Mouse (Mus musculus) lung, postnatal 14 days (tissue): ENCODE results near the gene Sptbn1.

Experiments
- DNase-seq: peaks from one replicate; pipeline ENCODE4 v3.0.0; 2021

Gene Sptbn1

GRCm38 (mm10) chr11:30210100-30210811, 57.7 kb downstream of the Sptbn1 start:
- DNase-seq, result no peak

- DNase-seq, result no peak
Observed at GRCm38 (mm10) chr11:30209495-30209894, 58.5 kb downstream of the Sptbn1 start.

GRCm38 (mm10) chr11:30204398-30204797, 63.6 kb downstream of the Sptbn1 start:
- no peak for DNase-seq

- no peak for DNase-seq
Observed at GRCm38 (mm10) chr11:30200391-30200790, 67.6 kb downstream of the Sptbn1 start.

GRCm38 (mm10) chr11:30198091-30198675, 69.8 kb downstream of the Sptbn1 start:
- DNase-seq, result peak; percentile 62

- peak; percentile 70 for DNase-seq
Observed at GRCm38 (mm10) chr11:30197564-30198090, 70.3 kb downstream of the Sptbn1 start.

GRCm38 (mm10) chr11:30196368-30197070, 71.5 kb downstream of the Sptbn1 start:
- DNase-seq, result no peak

- DNase-seq, result no peak
Observed at GRCm38 (mm10) chr11:30195756-30196155, 72.2 kb downstream of the Sptbn1 start.

- DNase-seq, result no peak
Observed at GRCm38 (mm10) chr11:30194800-30195199, 73.2 kb downstream of the Sptbn1 start.

GRCm38 (mm10) chr11:30190959-30191358, 77.0 kb downstream of the Sptbn1 start:
- DNase-seq, result no peak

GRCm38 (mm10) chr11:30190119-30190518, 77.9 kb downstream of the Sptbn1 start:
- no peak for DNase-seq

GRCm38 (mm10) chr11:30186902-30187470, 81.0 kb downstream of the Sptbn1 start:
- no peak for DNase-seq

- DNase-seq, result no peak
Observed at GRCm38 (mm10) chr11:30184527-30184926, 83.4 kb downstream of the Sptbn1 start.

GRCm38 (mm10) chr11:30182716-30183411, 85.1 kb downstream of the Sptbn1 start:
- DNase-seq, result no peak

- no peak for DNase-seq
Observed at GRCm38 (mm10) chr11:30178193-30178592, 89.8 kb downstream of the Sptbn1 start.

- DNase-seq, result no peak
Observed at GRCm38 (mm10) chr11:30177145-30177840, 90.7 kb downstream of the Sptbn1 start.

- DNase-seq, result no peak
Observed at GRCm38 (mm10) chr11:30176111-30176510, 91.9 kb downstream of the Sptbn1 start.

GRCm38 (mm10) chr11:30175623-30176022, 92.4 kb downstream of the Sptbn1 start:
- DNase-seq, result no peak

- no peak for DNase-seq
Observed at GRCm38 (mm10) chr11:30171586-30172178, 96.3 kb downstream of the Sptbn1 start.

GRCm38 (mm10) chr11:30171184-30171583, 96.8 kb downstream of the Sptbn1 start:
- no peak for DNase-seq

GRCm38 (mm10) chr11:30166551-30166922, 101.4 kb downstream of the Sptbn1 start:
- DNase-seq, result no peak
